Mouse (Mus musculus): ENCODE measurements at regions not wholly inside any gene's neighbourhood (a gene's known extent, or its start where the extent isn't known, plus 50 kb on each side); places are given as distances from the start of the nearest gene placed in this dataset.

GRCm38 (mm10) chr19:48115155-48115554 lies 90.7 kb upstream of the Sorcs3 start:
- Histone ChIP-seq H3K79me2 (ENCODE audit: control insufficient read depth, insufficient read depth, low read length, poor library complexity) (no peaks in the 10 kb centered on the region), H3K4me3 (ENCODE audit: control insufficient read depth in 1 of 2, insufficient read depth in 1 of 2, low read depth in 2 of 2, low read length in 2 of 2) (no peak overlapping the region), H3K27ac (ENCODE audit: control insufficient read depth, low read depth, low read length) (no peak overlapping the region), H3K9me3 (replicated peaks; ENCODE audit: insufficient read depth, low read length) (no peaks in the 10 kb centered on the region), H3K36me3 (ENCODE audit: control insufficient read depth in 1 of 2, insufficient read depth in 2 of 2, low read length in 2 of 2) (no peaks in the 10 kb centered on the region), H3K9ac (ENCODE audit: control insufficient read depth, low read depth, low read length, poor library complexity, severe bottlenecking) (no peak overlapping the region), H3K27me3 (ENCODE audit: control insufficient read depth in 1 of 2, insufficient read depth in 2 of 2, low read length in 2 of 2) (no peaks in the 10 kb centered on the region), H3K4me1 (ENCODE audit: control insufficient read depth in 1 of 2, insufficient read depth in 2 of 2, low read length in 2 of 2) (no peaks in the 10 kb centered on the region)
- no peak for DNase-seq (ENCODE audit: low read depth, low spot score)
- TF ChIP-seq POLR2AphosphoS5 (IDR thresholded peaks at IDR 0.05; ENCODE audit: borderline replicate concordance, low read depth, low read length) (no peak), ZC3H11A (IDR thresholded peaks at IDR 0.05; ENCODE audit: low read depth, low read length) (no peak), BHLHE40 (IDR thresholded peaks at IDR 0.05; ENCODE audit: borderline replicate concordance, low read depth, low read length) (no peak), USF1 (IDR thresholded peaks at IDR 0.05; ENCODE audit: low read depth, low read length) (no peak), RCOR1 (IDR thresholded peaks at IDR 0.05; ENCODE audit: low read depth, low read length) (no peak), UBTF (IDR thresholded peaks at IDR 0.05; ENCODE audit: borderline replicate concordance, insufficient read depth, low read depth, low read length) (no peak), SMC3 (IDR thresholded peaks at IDR 0.05; ENCODE audit: low read depth, low read length) (no peak), MXI1 (IDR thresholded peaks at IDR 0.05; ENCODE audit: low read depth, low read length) (no peak), MAZ (IDR thresholded peaks at IDR 0.05; ENCODE audit: low read depth, low read length) (no peak), CHD2 (IDR thresholded peaks at IDR 0.05; ENCODE audit: low read length) (no peak), TAL1 (IDR thresholded peaks at IDR 0.05; ENCODE audit: low read length) (no peak), MEF2A (IDR thresholded peaks at IDR 0.05; ENCODE audit: extremely low read depth, insufficient replicate concordance, low read depth, low read length, poor library complexity, severe bottlenecking) (no peak), SIN3A (IDR thresholded peaks at IDR 0.05; ENCODE audit: low read length) (no peak), JUND (IDR thresholded peaks at IDR 0.05; ENCODE audit: low read depth, low read length) (no peak), MAFK (IDR thresholded peaks at IDR 0.05; ENCODE audit: borderline replicate concordance, low read depth, low read length) (no peak), NRF1 (IDR thresholded peaks at IDR 0.05; ENCODE audit: insufficient read depth, low read depth, low read length, poor library complexity, severe bottlenecking) (no peak), MYC (IDR thresholded peaks at IDR 0.05; ENCODE audit: low read depth, low read length) (no peak), RAD21 (IDR thresholded peaks at IDR 0.05; ENCODE audit: low read depth, low read length) (no peak), MAX (IDR thresholded peaks at IDR 0.05; ENCODE audit: low read length) (no peak)

GRCm38 (mm10) chr19:48115728-48116127 lies 90.1 kb upstream of the Sorcs3 start:
- DNase-seq (ENCODE audit: low read depth, low spot score) = no peak
- no peaks in the 10 kb centered on the region for H3K79me2 ChIP-seq (ENCODE audit: control insufficient read depth, insufficient read depth, low read length, poor library complexity)
- H3K9ac ChIP-seq (ENCODE audit: control insufficient read depth, low read depth, low read length, poor library complexity, severe bottlenecking) = no peak overlapping the region
- no peak overlapping the region for H3K27ac ChIP-seq (ENCODE audit: control insufficient read depth, low read depth, low read length)
- H3K36me3 ChIP-seq (ENCODE audit: control insufficient read depth in 1 of 2, insufficient read depth in 2 of 2, low read length in 2 of 2) = no peaks in the 10 kb centered on the region
- H3K4me1 ChIP-seq (ENCODE audit: control insufficient read depth in 1 of 2, insufficient read depth in 2 of 2, low read length in 2 of 2) = no peaks in the 10 kb centered on the region
- no peak for TF ChIP-seq TBP (IDR thresholded peaks at IDR 0.05; ENCODE audit: low read depth, low read length)
- TF ChIP-seq CHD1 (IDR thresholded peaks at IDR 0.05; ENCODE audit: low read depth, low read length) = no peak
- no peak for TF ChIP-seq ZC3H11A (IDR thresholded peaks at IDR 0.05; ENCODE audit: low read depth, low read length)
- TF ChIP-seq ZKSCAN1 (IDR thresholded peaks at IDR 0.05; ENCODE audit: low read depth, low read length) = no peak
- TF ChIP-seq SMC3 (IDR thresholded peaks at IDR 0.05; ENCODE audit: low read depth, low read length) = no peak
- TF ChIP-seq NRF1 (IDR thresholded peaks at IDR 0.05; ENCODE audit: insufficient read depth, low read depth, low read length, poor library complexity, severe bottlenecking) = no peak
- no peak for TF ChIP-seq ETS1 (IDR thresholded peaks at IDR 0.05; ENCODE audit: low read depth, low read length)
- TF ChIP-seq USF2 (IDR thresholded peaks at IDR 0.05; ENCODE audit: borderline replicate concordance in 1 of 2, insufficient read depth in 1 of 2, low read depth in 1 of 2, low read length in 2 of 2) = no peak
- TF ChIP-seq POLR2AphosphoS2 (IDR thresholded peaks at IDR 0.05; ENCODE audit: low read length) = no peak
- no peak for TF ChIP-seq GATA1 (IDR thresholded peaks at IDR 0.05; ENCODE audit: low read depth, low read length)
- TF ChIP-seq TCF12 (IDR thresholded peaks at IDR 0.05; ENCODE audit: low read depth, low read length) = no peak
- no peak for TF ChIP-seq POLR2A (IDR thresholded peaks at IDR 0.05; ENCODE audit: control insufficient read depth in 1 of 2, insufficient read depth in 1 of 2, low read depth in 1 of 2, low read length in 2 of 2, poor library complexity in 1 of 2)
- no peak for TF ChIP-seq TAL1 (IDR thresholded peaks at IDR 0.05; ENCODE audit: low read length)
- TF ChIP-seq JUND (IDR thresholded peaks at IDR 0.05; ENCODE audit: low read depth, low read length) = no peak
- no peak overlapping the region for H3K4me3 ChIP-seq (ENCODE audit: control insufficient read depth in 1 of 2, insufficient read depth in 1 of 2, low read depth in 2 of 2, low read length in 2 of 2)
- no peaks in the 10 kb centered on the region for H3K27me3 ChIP-seq (ENCODE audit: control insufficient read depth in 1 of 2, insufficient read depth in 2 of 2, low read length in 2 of 2)
- no peaks in the 10 kb centered on the region for H3K9me3 ChIP-seq (replicated peaks; ENCODE audit: insufficient read depth, low read length)

Data from MEL (cell line).